Mouse (Mus musculus) lung, adult 18-20 months (tissue): Measurements from ENCODE around the gene Tmem126b.

Experiments
- DNase-seq, 2 experiments: peaks; one replicate each; pipeline ENCODE4 v3.0.0; 2022; ENCODE audit warnings: mixed read lengths in 2 of 2

Gene Tmem126b

GRCm38 (mm10) chr7:90475793-90476312 lies at the start of gene Tmem126b:
Gene Tmem126b, minus strand, starts transcription at chr7:90476001.
- DNase-seq: peak; percentile 100

DNA sequence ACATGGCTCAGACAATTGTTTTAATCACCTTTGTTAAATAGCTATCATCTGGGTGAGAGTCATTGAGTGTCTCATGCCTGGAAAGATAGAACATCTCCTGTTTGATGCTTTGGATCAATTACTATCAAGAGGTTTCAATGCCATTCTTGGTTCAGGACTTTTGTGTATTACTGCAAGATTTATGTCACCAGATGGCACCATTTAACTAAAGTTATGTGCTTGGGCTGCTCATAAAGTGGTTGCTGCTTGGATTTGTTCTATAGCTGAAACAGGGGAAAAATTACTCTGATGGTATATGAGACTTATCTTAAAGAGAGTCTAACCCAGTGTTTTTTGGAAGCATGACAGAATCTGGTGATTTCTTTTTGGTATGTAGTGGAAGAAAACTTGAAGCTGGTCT lies 36.5 kb upstream of the Tmem126b start:
- no peak for DNase-seq

- no peak for DNase-seq
Measured at GRCm38 (mm10) chr7:90508124-90508523, 32.3 kb upstream of the Tmem126b start.

- no peak for DNase-seq
Measured at GRCm38 (mm10) chr7:90482607-90483006, 6.8 kb upstream of the Tmem126b start.

- DNase-seq: peak in 1 of 2 experiments; percentile 37
Measured at GRCm38 (mm10) chr7:90476313-90477245, 778 bp upstream of the Tmem126b start, which contains the start of gene Dlg2. Gene Dlg2, plus strand, starts transcription at chr7:90476672.

GRCm38 (mm10) chr7:90473511-90473910 lies 2.3 kb downstream of the Tmem126b start:
- DNase-seq: no peak

- no peak for DNase-seq
Measured at GRCm38 (mm10) chr7:90461441-90461840, 14.4 kb downstream of the Tmem126b start.

DNA sequence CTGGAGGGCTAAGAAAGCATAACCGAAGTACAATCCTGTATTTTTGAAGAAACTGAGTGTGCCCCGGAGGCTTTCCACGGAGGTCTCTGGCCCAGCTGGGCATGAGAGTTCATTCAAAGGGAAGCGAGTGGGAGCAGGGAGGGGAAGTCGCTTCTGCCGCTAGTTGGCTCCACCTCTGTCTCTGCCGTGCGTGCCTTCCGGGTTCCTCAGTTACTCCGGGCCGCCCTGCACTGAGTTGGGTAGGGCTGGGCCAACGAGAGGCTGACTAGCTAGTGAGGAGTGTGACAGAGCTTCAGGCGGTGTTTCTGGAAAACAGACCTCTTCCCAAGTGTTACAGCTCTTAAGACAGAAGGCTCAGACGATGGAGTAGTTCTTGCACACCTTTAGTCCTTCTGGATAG lies 14.9 kb downstream of the Tmem126b start:
- peak; percentile 59 to 66 for DNase-seq

DNA sequence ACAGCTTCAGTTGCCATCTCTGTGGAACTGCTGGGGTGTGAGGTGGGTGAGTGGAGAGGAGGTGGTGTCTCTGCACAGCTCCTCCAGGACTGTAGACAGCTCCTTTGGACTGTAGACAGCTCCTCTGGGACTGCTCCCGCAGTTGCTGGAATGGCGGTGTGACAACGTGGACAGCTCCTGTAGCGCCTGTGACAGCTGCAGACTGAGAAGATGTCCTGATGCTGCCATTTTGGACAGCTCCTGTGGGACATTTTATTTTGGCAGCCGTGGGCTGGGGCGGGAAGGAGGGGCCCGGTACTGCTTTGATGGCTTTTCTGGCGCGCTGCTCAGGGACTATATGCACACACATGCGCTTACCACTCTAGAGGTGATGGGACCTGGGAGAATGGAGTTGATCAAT lies 15.5 kb downstream of the Tmem126b start:
- no peak for DNase-seq

- peak in 1 of 2 experiments; percentile 8 for DNase-seq
Measured at GRCm38 (mm10) chr7:90457517-90457916, 18.3 kb downstream of the Tmem126b start.

- peak; percentile 88 to 90 for DNase-seq
Measured at GRCm38 (mm10) chr7:90456845-90457468, 18.8 kb downstream of the Tmem126b start, which contains the start of gene Tmem126a. Gene Tmem126a, minus strand, starts transcription at chr7:90457229.

DNA sequence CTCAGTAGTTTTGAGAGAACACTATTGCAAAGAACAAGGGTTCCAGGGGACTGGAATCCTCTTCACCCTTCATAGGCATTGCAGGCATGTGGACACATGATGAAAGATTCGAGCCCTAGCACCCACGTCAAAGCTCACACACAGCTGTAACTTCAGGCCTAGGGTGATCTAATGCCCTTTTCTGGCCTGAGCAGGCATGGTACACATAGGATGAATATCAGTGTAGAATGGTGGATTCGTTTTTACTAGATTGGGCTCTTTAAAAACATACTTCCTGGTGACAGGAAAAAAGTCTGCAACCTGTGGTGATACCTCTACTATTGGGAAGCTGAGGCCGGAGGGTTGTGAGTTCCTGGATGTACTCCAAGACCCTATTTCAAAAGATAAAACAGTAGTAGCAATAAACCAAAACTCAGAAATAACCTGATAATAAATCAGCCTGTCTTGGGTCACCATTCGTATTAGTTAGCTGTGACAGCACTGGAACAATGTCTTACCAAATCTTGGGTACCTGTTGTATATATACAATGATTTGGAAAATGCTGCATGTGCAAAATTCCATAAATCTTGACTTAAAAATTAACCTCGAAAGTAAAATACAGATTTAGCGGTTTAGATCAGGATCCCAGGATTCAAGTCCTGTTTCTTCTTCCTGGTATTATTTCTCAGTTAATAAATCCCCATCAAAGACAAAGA lies 19.5 kb downstream of the Tmem126b start:
- DNase-seq: no peak

- DNase-seq: no peak
Measured at GRCm38 (mm10) chr7:90444206-90444605, 31.6 kb downstream of the Tmem126b start.

DNA sequence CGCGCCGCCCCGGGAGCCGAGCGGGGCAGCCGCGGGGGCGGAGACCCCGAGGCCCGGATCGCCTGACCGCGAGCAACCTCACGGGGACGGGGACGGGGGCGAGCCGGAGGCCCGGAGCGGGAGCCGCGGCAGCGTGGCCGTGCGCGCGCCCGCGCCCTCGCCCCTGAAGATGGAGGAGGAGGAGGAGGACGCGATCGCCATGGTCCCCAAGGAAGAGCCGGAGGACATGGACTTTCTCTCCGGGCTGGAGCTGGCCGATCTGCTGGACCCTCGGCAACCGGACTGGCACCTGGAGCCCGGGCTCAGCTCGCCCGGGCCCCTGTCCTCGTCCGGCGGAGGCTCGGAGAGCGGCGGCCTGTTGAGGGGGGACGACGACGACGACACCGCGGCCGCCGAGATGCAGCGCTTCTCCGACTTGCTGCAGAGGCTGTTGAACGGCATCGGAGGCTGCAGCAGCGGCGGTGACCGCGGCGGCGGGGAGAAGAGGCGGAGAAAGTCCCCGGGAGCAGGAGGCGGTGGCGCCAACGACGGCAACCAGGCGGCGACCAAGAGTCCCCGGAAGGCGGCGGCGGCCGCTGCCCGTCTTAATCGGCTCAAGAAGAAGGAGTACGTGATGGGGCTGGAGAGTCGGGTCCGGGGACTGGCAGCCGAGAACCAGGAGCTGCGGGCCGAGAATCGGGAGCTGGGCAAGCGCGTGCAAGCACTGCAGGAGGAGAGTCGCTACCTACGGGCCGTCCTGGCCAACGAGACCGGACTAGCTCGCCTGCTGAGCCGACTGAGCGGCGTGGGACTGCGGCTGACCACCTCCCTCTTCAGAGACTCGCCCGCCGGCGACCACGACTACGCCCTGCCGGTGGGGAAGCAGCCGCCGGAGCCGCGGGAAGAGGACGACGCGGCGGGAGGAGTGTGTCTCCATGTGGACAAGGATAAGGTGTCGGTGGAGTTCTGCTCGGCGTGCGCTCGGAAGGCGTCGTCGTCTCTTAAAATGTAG lies 32.4 kb downstream of the Tmem126b start:
- DNase-seq: peak; percentile 74 to 76

GRCm38 (mm10) chr7:90442518-90443080 lies 33.2 kb downstream of the Tmem126b start, which contains the start of gene Crebzf:
Gene Crebzf, plus strand, starts transcription at chr7:90442729.
- DNase-seq: peak; percentile 97 to 98

DNA sequence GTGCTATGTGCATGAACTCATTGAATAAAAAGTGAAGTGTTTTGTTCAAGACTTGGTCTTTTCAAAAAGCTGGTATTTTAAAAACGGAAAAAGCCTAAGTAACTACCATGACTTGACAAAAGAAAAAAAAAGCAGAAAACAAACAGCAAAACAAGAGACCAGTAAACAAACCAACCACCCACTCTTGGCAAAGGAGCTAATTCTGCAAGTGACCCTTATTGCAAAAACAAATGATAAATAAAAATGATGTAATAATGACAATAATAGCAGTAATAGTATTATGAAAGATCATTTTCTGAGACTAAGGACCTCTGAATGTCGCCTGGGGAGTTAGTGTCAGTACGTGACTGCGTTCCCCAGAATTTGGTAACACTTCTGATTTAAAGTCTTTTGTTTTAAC lies 33.7 kb downstream of the Tmem126b start:
- peak in 1 of 2 experiments; percentile 5 for DNase-seq

DNA sequence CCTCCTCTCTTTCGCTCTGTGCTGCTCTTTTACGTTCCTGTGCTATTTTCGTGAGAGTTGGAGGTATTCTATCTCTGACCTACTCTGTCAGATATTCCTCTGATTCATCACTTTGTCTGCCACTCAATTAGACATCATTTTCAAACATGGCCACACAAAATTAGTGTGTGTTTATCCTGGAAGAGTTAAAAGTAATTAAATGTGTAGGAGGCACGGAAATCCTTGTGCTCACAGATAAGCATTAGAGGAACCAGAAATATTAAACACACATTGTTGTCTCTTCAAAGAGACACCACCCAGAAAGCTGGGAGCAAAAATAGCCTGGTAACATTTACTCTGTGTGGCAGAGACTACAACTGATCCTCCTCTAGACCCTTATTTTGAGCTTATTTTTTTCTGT lies 35.8 kb downstream of the Tmem126b start:
- DNase-seq: no peak

- no peak for DNase-seq
Measured at GRCm38 (mm10) chr7:90432221-90432620, 43.6 kb downstream of the Tmem126b start.

- DNase-seq: peak; percentile 17 to 26
Measured at GRCm38 (mm10) chr7:90427006-90427405, 48.8 kb downstream of the Tmem126b start.

- peak; percentile 87 to 90 for DNase-seq
Measured at GRCm38 (mm10) chr7:90426020-90427001, 49.5 kb downstream of the Tmem126b start, which contains the start of gene Ccdc89. Gene Ccdc89, plus strand, starts transcription at chr7:90426577.
